Mouse (Mus musculus): ENCODE data around the gene Tcte2.
"Not testable (repeated sequence)": the region's sequence is repeated elsewhere in the genome, so short reads cannot be mapped to it uniquely, and the experiment has no call there.

Tcte2 gene

GRCm38 (mm10) chr17:13681686-13682085, 79.9 kb downstream of the Tcte2 start:
- DNase-seq: no peak

DNA sequence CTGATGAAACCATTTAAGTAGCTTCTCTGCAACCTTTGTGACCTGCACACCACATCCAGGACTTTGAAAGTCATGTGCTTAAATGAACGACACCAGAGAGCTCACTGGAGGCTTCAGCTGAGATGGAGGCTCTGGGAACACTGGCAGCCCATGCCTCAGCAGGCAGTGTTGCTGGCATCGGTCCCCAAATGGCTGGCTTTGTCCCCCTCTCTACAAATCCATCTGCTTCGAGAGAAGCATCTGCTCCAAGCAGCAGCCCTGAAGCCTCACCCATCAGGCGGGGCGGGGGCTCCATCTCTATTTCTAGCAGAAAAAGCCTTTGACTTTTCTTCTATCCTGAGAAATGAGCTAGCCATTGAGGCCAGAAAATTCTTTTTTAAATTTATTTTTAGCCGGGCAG, 80.5 kb downstream of the Tcte2 start:
- no peak for DNase-seq

DNA sequence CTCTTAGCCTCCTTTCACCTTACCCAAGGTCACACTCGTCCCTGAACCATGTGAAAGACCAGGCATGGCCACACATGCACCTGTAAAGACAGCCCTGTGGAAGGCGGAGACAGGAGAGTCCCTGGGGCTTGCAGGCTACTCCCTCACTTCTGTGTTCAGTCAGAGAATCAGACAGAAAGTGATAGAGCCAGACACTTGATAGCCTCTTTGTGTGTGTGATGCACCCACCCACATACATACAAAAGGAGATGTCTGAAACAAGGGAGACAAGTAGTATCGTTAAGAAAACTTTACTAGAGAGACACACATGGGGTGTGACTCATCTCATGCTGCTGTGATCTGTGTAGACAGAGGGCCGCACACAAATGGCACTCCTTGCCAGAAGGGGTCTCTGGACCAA, 81.3 kb downstream of the Tcte2 start:
- no peak for DNase-seq

GRCm38 (mm10) chr17:13679725-13680124, 81.9 kb downstream of the Tcte2 start:
- no peak for DNase-seq

DNA sequence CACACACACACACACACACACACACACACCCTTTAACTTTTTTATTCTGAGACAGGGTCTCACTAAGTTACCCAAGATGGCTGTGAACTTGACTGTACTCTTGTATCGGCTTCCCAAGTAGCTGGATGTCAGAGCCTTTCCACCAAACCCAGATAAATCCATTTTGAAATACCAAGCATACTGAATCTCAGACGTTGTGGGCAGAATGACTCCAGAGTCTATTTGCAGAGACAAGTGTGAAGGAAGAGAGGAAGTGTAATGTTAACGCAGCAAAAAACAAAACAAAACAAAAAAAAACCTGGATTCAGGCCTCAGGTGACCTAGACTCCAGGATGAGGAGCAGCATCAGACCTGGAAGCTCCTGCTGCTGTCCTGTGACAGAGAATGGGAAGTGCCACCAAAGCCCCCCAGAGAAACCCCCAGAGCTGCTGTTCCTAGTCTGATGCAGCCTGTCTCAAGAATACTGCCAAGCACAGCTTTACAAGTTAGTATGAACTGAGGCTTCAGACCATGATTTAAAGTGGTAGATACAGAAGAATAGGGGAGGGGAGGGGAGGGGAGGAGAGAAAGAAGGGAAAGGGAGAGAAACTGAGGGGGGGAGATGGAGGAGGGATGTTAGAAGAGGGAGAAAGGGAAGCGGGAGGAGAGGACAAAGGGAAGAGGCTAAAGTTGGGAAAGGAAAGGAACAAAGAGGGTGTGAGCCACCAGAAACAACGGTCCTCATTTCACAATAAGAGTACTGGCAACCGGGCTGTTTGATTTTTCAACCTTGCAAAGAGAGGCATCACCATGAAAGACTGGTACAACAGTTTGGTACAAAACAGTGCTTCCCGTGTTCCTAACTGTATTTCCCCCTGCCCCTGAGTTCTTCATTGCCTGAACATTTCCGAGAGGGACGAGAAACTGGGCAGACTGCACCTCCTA, 84.1 kb downstream of the Tcte2 start:
- no peak for DNase-seq

DNA sequence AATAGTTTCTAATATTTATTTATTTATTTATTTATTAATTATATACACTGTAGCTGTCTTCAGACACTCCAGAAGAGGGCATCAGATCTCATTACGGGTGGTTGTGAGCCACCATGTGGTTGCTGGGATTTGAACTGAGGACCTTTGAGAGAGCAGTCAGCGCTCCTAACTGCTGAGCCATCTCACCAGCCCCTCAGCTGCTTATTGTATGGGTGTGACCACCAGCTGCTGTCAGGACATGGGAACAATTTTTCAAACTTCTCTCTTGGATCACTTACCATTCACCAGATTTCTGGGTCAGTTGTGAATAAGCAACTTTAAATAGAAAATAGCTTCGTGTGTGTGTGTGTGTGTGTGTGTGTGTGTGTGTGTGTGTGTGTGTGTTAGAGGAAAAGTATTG, 85.5 kb downstream of the Tcte2 start:
- not testable (repeated sequence) for DNase-seq

DNA sequence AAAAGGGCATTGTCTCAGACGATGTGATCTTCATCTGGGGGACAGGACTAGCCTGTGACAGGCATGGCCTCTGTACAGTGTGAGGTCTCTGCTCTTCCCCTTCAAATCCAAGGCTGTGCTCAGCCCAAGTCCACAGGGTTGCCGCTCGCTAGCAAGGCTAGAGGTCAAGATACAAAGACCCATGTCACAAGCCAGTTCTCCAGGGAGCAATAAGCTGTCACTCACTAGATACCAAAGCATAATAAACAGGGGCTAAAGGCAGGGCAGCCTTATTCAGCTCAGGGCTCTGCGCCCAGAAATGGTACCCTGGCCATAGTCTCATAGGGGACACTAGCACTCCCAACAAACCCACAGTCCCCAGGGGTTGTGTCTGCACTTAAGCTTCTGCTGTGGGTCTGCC, 86.0 kb downstream of the Tcte2 start:
- no peak for DNase-seq

DNA sequence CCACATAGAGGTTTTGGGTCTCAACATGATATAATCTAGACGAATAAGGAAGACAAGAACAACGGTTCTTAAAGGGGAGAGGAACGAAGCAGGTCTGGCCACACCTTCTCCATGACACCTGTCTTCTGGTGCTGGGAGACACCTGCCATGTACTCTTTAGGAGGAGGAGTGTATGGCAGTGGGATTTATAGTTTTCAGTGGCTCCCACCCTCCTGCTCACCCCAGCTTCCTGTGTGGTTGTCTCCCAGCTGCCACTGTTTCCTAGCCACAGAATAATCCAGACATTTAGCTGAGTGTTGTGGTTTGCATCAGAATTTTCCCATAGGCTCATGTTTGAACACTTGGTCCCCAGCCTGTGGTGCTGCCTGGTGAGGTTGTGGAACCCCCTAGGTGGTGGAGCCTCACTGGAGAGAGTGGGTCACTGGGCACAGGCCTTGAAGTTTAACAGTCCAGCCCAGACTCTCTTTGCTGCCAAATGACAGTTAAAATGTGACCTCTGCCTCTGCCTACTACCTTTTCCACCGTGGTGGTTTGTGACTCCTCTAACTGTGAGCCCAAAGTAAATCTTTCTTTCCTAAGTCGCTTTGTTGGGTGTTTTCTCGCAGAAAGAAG, 86.8 kb downstream of the Tcte2 start:
- no peak for DNase-seq

GRCm38 (mm10) chr17:13671732-13672131, 89.9 kb downstream of the Tcte2 start:
- peak in 1 of 2 experiments; percentile 39 for DNase-seq

DNA sequence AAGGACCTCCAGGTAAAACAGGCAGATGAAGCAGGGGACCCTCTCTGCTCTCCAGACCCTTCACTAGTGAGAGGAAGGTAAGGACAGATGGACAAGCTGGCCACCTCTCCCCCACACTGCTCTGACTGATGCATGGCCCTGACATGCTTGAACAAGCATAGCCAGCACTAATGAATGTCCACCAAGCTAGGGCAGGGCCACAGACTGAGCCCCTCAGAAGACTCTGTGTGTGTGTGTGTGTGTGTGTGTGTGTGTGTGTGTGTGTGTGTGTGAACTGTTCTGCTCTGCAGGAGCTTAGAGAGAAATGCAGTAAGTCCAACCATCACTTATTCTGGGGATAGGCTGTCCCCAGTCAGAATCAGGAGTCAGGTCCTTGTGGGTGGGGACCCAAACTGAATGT, 91.4 kb downstream of the Tcte2 start:
- DNase-seq: peak in 1 of 2 experiments; percentile 41

DNA sequence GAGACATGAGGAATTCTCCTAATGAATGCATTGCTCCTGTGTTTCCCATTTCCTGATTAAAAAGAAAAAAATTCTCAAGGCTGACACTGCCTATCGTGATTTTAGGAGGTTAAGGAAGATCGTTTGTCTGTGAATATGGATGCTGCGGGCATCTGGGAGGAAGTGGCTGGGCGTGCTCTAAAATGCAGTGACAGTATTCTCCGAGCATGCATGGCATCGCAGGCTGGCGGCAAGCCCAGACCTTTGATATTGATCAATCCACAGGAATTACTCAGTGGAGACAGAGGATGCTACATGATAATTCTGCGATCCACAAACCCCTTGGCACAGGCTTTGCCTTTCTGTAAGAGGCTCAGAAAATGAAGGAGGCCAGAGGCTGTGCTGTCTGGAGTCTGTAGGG, 92.4 kb downstream of the Tcte2 start:
- peak; percentile 61 to 71 for DNase-seq

DNA sequence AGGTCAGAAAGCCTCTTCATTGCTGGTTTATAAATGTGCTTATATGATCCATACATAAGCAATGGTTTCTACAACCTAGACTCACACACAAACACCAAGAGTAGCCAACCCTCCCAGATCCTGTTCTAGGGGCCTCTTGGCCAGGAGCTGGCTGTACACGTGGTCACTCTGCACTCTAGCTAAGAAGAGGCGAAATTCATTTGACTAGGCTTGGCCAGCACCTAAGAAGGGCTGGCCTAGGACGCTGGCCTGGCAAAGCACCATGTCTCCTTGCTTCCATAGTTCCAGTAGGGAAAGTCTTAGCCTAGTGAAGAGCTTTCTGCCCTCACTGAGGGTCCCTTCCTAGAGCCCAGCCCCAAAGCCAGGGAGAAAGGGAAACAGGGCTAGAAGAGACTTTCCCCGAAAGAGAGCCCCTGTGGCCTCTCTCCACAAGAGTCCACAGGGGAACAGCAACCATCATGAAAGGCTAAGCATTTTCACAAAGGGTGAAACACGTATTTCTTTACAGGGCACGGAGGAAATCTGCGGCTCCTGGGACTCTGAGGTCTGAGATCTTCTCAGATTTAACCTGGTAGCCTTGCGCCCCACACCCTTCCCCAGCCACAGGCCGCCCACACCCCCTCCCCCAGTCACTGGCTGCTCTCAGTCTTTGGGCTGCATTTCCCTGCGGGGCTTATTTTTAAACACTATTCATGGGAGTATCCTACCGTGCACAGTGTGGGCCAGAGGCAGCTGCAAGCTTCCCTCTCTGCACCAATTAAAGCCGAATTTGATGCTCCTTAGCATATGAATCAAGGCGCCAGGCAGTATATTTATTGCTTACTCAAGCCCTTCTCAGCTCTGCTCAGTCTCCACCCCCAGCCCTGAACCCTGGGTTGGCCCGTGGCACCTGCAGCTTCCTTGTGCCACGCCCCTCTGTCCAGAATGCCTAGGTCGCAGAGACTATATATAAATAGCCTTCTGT, 93.3 kb downstream of the Tcte2 start:
- peak; percentile 51 to 71 for DNase-seq

DNA sequence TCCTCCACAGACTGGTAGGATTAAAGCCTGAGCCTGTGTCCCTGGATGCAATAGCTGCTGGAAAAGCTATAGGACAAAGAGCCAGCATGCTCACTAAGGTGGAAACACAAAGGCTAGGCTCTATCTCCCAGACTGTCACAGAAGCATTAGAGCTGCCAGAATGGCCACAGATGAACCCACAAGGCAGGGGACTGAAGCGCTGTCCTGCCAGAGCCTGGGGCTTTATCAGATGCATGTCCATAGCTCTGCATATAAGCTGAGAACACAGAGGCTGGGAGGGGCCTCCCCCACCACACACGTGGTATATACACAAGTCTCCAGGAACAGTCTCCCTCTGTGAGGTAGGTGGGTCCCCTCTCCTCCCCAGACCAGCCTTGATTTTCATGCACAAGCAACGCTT, 94.6 kb downstream of the Tcte2 start:
- DNase-seq: no peak

DNA sequence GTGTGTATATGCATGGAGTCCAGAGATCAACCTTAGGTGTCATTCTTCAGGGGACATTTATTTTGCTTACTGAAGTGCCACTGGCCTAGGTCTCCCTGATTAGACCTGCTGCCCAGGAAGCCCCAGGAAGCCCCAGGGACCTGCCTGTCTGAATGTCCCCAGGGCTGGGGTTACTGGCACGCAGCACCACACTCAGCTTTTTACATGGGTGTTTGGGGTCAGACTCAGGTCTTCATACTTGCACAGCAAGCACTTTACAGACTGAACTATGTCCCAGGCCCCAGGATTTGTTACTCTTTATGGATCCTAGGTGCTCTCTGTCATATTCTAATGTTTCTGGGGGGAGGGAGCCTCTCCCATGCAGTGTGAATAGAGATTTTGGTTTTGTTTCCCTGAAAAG, 95.9 kb downstream of the Tcte2 start:
- DNase-seq: no peak

DNA sequence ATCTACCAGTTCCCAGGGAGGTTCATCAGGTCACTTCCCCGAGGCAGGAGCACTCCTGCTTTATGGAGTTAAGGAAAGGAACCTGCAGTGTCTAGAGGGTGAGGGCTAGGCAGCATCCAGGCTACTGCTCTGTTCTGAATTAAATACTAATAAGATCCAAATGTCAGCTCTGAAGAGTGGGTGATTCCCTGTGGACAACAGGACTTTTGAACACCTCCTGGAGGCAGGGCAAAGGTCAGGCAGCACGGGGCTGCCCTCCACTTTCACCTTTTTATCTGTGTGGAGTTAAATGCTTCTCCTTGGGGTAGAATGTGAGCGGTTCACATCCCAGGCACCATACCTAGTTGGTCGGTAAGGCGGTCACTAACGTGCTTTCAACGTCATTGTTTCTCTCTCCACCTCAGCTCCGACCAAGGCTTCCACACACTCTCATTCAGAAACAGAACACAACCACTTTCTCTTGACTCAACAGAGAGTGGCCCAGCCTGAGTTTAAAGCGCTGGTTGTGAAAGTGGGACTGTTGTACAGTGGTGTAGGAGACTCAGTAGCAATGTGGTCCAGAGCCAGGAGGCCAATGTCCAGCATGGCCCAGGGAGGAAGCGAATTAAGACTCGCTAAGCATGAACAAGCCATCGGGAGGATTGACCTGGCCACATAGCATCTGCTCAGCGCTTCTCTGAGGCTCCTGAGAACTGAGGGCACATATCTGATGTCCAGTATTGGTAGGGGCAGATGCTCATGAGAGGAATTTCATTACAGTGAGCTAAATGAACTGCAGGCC, 98.0 kb downstream of the Tcte2 start:
- DNase-seq: no peak

Data from kidney, postnatal 4 days (tissue).